Mouse (Mus musculus): ENCODE measurements around the gene Tusc2.

Tusc2 gene

GRCm38 (mm10) chr9:107590058-107590772 lies 27.2 kb downstream of the Tusc2 start:
- DNase-seq: peak in 1 of 2 experiments; percentile 45

- no peak for DNase-seq
These were observed 27.7 kb downstream of the Tusc2 start for GRCm38 (mm10) chr9:107590773-107591060.

- DNase-seq: peak; percentile 88 to 93
These were observed 30.3 kb downstream of the Tusc2 start for GRCm38 (mm10) chr9:107593101-107593976.

- DNase-seq: no peak
These were observed 31.4 kb downstream of the Tusc2 start for GRCm38 (mm10) chr9:107594281-107595062.

GRCm38 (mm10) chr9:107596619-107597569 lies 33.8 kb downstream of the Tusc2 start:
- no peak for DNase-seq

- no peak for DNase-seq
These were observed 35.3 kb downstream of the Tusc2 start for GRCm38 (mm10) chr9:107598385-107598784.

- DNase-seq: peak in 1 of 2 experiments; percentile 18
These were observed 36.4 kb downstream of the Tusc2 start for GRCm38 (mm10) chr9:107599433-107599832.

GRCm38 (mm10) chr9:107599842-107600241 lies 36.8 kb downstream of the Tusc2 start:
- peak; percentile 68 to 72 for DNase-seq

- DNase-seq: peak in 1 of 2 experiments; percentile 40
These were observed 37.7 kb downstream of the Tusc2 start for GRCm38 (mm10) chr9:107600745-107601144.

- no peak for DNase-seq
These were observed 38.2 kb downstream of the Tusc2 start for GRCm38 (mm10) chr9:107601275-107601674.

- DNase-seq: peak; percentile 91 to 94
These were observed 39.1 kb downstream of the Tusc2 start for GRCm38 (mm10) chr9:107602068-107602648.

GRCm38 (mm10) chr9:107603251-107603650 lies 40.2 kb downstream of the Tusc2 start:
- no peak for DNase-seq

- no peak for DNase-seq
These were observed 42.1 kb downstream of the Tusc2 start for GRCm38 (mm10) chr9:107605041-107605661.

- DNase-seq: no peak
These were observed 43.5 kb downstream of the Tusc2 start for GRCm38 (mm10) chr9:107606591-107606990.

- no peak for DNase-seq
These were observed 44.0 kb downstream of the Tusc2 start for GRCm38 (mm10) chr9:107607036-107607435.

GRCm38 (mm10) chr9:107607653-107608245 lies 44.7 kb downstream of the Tusc2 start:
- DNase-seq: no peak

- DNase-seq: no peak
These were observed 45.8 kb downstream of the Tusc2 start, which contains the start of gene Sema3b for GRCm38 (mm10) chr9:107608741-107609432. Gene Sema3b (minus strand): TSS chr9:107609229.

GRCm38 (mm10) chr9:107609433-107609830 lies 46.4 kb downstream of the Tusc2 start:
- DNase-seq: no peak

- no peak for DNase-seq
These were observed 48.6 kb downstream of the Tusc2 start for GRCm38 (mm10) chr9:107611456-107612190.

Measured in cerebellum, adult 18-20 months (tissue).